Mouse (Mus musculus): ENCODE results near the gene Igdcc3. TPM values are rescaled to one million over a fixed set of nuclear protein-coding genes. Genes with fewer than 3 reads are reported as not detected.

Igdcc3 gene
- total and polyA plus RNA-seq, 2 experiments from 2014 or later, result 6.2 to 6.3 TPM

- Histone ChIP-seq H3K27me3 (ENCODE audit: insufficient read depth, low read length) (no peaks in the 10 kb centered on the region), H3K9me3 (ENCODE audit: low read length) (no peaks in the 10 kb centered on the region), H3K4me2 (ENCODE audit: low read depth, low read length) (no peak overlapping the region), H3K4me3 (ENCODE audit: low read length) (no peak overlapping the region), H3K9ac (replicated peaks; ENCODE audit: low read length) (no peak overlapping the region), H3K36me3 (ENCODE audit: insufficient read depth, low read length) (0 out of 2 replicates have a peak, but pooled peaks cover 21% of the 10 kb centered on the region), H3K27ac (no peak overlapping the region), H3K4me1 (ENCODE audit: insufficient read depth, low read length) (no peaks in the 10 kb centered on the region)
- TF ChIP-seq CTCF (IDR thresholded peaks at IDR 0.05; ENCODE audit: low read depth), result no peak
- no peak for DNase-seq (ENCODE audit: low spot score)
- ATAC-seq, result no peak
- WGBS, result 65% methylated on average over 2 of the region's 2 CpGs
Measured at GRCm38 (mm10) chr9:65117516-65117915, 23.5 kb upstream of the Igdcc3 start.

DNA sequence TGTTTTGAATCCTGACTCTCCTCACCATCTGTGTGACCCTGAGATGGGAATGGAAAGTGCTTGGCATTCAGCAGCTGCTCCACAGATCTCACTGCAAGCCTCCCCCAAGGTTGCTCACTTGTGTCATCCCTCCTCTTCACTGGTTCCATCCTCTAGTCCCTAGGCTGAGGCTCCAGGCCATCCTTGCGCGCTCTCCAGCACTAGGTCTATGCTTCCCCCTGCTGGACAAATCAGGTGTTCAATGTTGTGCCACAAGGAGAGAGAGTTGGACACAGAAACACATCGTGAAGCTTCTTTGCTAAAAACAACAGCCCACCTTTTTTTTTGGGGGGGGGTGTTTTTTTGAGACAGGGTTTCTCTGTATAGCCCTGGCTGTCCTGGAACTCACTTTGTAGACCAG is 20.1 kb upstream of the Igdcc3 start:
- no peaks in the 10 kb centered on the region for H3K4me1 ChIP-seq (ENCODE audit: insufficient read depth, low read length)
- ATAC-seq (peak; percentile 41; the same call in 1 of the 2 replicates), DNase-seq (ENCODE audit: low spot score) (peak; percentile 88)
- H3K4me3 ChIP-seq (ENCODE audit: low read length), result no peak overlapping the region
- 12% methylated on average over 3 of the region's 3 CpGs for WGBS
- no peak overlapping the region for H3K27ac ChIP-seq
- H3K9me3 ChIP-seq (ENCODE audit: low read length), result no peaks in the 10 kb centered on the region
- H3K4me2 ChIP-seq (ENCODE audit: low read depth, low read length), result no peak overlapping the region
- H3K36me3 ChIP-seq (ENCODE audit: insufficient read depth, low read length), result peaks cover 23% of the 10 kb centered on the region; the same call in 1 of the 2 replicates
- no peak overlapping the region for H3K9ac ChIP-seq (replicated peaks; ENCODE audit: low read length)
- H3K27me3 ChIP-seq (ENCODE audit: insufficient read depth, low read length), result no peaks in the 10 kb centered on the region
- TF ChIP-seq CTCF (IDR thresholded peaks at IDR 0.05; ENCODE audit: low read depth), result peak; percentile 93

DNA sequence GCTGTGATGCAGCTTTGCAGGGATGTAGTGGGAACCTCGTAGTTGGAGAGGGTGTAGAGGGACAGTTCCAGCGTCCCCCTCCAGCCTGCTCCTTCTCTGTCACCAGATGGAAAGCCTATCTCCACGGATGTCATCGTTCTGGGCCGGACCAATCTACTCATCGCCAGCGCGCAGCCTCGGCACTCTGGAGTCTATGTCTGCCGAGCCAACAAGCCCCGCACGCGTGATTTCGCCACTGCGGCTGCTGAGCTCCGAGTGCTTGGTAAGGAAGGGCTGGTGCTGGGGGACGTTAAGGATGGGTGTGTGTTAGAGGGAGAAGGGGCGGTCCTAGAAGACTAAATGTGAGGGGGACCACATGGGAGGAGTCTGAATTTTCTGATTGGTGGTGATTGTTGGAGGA is 18.4 kb upstream of the Igdcc3 start:
- no peak overlapping the region for H3K27ac ChIP-seq
- 23% methylated on average over 18 of the region's 18 CpGs for WGBS
- H3K4me3 ChIP-seq (ENCODE audit: low read length), result no peak overlapping the region
- TF ChIP-seq CTCF (IDR thresholded peaks at IDR 0.05; ENCODE audit: low read depth), result no peak
- H3K4me2 ChIP-seq (ENCODE audit: low read depth, low read length), result no peak overlapping the region
- peaks cover 21% of the 10 kb centered on the region; the same call in 1 of the 2 replicates for H3K36me3 ChIP-seq (ENCODE audit: insufficient read depth, low read length)
- H3K9me3 ChIP-seq (ENCODE audit: low read length), result no peaks in the 10 kb centered on the region
- no peaks in the 10 kb centered on the region for H3K4me1 ChIP-seq (ENCODE audit: insufficient read depth, low read length)
- H3K9ac ChIP-seq (replicated peaks; ENCODE audit: low read length), result no peak overlapping the region
- no peaks in the 10 kb centered on the region for H3K27me3 ChIP-seq (ENCODE audit: insufficient read depth, low read length)
- ATAC-seq (peak; percentile 46), DNase-seq (ENCODE audit: low spot score) (peak; percentile 62)

- peak; percentile 57 for ATAC-seq
- H3K27ac ChIP-seq, result no peak overlapping the region
- H3K9me3 ChIP-seq (ENCODE audit: low read length), result no peaks in the 10 kb centered on the region
- H3K4me2 ChIP-seq (ENCODE audit: low read depth, low read length), result peak overlapping the region; percentile 51
- H3K36me3 ChIP-seq (ENCODE audit: insufficient read depth, low read length), result peaks cover 10% of the 10 kb centered on the region; the same call in 1 of the 2 replicates
- no peak overlapping the region; the same call in 1 of the 2 replicates for H3K9ac ChIP-seq (replicated peaks; ENCODE audit: low read length)
- peak overlapping the region; percentile 23 for H3K4me3 ChIP-seq (ENCODE audit: low read length)
- TF ChIP-seq CTCF (IDR thresholded peaks at IDR 0.05; ENCODE audit: low read depth), result peak; percentile 77
- no peaks in the 10 kb centered on the region for H3K27me3 ChIP-seq (ENCODE audit: insufficient read depth, low read length)
- DNase-seq (ENCODE audit: low spot score), result peak; percentile 76
- H3K4me1 ChIP-seq (ENCODE audit: insufficient read depth, low read length), result no peaks in the 10 kb centered on the region
- 7% methylated on average over 48 of the region's 48 CpGs for whole genome bisulfite sequencing
Measured at GRCm38 (mm10) chr9:65123552-65124168, 17.3 kb upstream of the Igdcc3 start.

DNA sequence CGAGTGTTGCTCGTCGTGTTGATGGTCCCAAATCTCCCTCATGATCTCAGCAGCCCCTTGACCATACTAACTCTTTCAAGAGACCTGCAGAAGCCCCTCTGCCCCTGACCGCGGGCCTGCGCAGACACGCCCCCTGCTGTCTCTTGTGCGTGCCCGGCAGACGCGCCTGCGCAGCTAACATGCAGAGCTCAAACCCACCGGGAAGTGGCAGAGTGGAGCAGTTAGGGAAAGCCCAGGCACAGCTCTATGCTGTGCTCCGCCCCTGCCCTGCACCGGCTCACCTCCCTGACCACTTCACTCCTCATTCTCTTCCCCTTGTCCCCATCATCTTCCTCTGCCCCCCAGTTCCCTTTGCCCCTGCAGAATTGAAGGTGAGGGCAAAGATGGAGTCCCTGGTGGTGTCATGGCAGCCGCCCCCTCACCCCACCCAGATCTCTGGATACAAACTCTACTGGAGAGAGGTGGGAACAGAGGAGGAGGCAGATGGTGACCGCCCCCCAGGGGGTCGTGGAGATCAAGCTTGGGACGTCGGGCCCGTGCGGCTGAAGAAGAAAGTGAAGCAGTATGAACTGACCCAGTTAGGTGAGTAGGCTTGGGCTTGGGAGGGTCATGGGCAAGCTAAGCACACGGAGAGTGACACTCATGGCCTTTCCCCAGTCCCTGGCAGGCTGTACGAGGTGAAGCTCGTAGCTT is 12.7 kb upstream of the Igdcc3 start:
- DNase-seq (ENCODE audit: low spot score) (peak; percentile 64), ATAC-seq (0 out of 2 replicates have a peak, but pooled peaks have one; percentile 39)
- no peak overlapping the region for H3K9ac ChIP-seq (replicated peaks; ENCODE audit: low read length)
- H3K27ac ChIP-seq, result no peak overlapping the region
- H3K4me1 ChIP-seq (ENCODE audit: insufficient read depth, low read length), result no peaks in the 10 kb centered on the region
- 18% methylated on average over 25 of the region's 25 CpGs for WGBS
- H3K27me3 ChIP-seq (ENCODE audit: insufficient read depth, low read length), result no peaks in the 10 kb centered on the region
- H3K9me3 ChIP-seq (ENCODE audit: low read length), result no peaks in the 10 kb centered on the region
- no peak overlapping the region for H3K4me3 ChIP-seq (ENCODE audit: low read length)
- peak; percentile 70 for TF ChIP-seq CTCF (IDR thresholded peaks at IDR 0.05; ENCODE audit: low read depth)
- peaks cover 17% of the 10 kb centered on the region; the same call in 1 of the 2 replicates for H3K36me3 ChIP-seq (ENCODE audit: insufficient read depth, low read length)
- H3K4me2 ChIP-seq (ENCODE audit: low read depth, low read length), result no peak overlapping the region

- no peak for DNase-seq (ENCODE audit: low spot score)
- no peaks in the 10 kb centered on the region for H3K4me1 ChIP-seq (ENCODE audit: insufficient read depth, low read length)
- no peaks in the 10 kb centered on the region for H3K27me3 ChIP-seq (ENCODE audit: insufficient read depth, low read length)
- H3K9ac ChIP-seq (replicated peaks; ENCODE audit: low read length), result no peak overlapping the region
- peaks cover 15% of the 10 kb centered on the region; the same call in 1 of the 2 replicates for H3K36me3 ChIP-seq (ENCODE audit: insufficient read depth, low read length)
- H3K4me2 ChIP-seq (ENCODE audit: low read depth, low read length), result no peak overlapping the region
- H3K4me3 ChIP-seq (ENCODE audit: low read length), result no peak overlapping the region
- H3K27ac ChIP-seq, result no peak overlapping the region
- H3K9me3 ChIP-seq (ENCODE audit: low read length), result no peaks in the 10 kb centered on the region
- ATAC-seq, result no peak
- TF ChIP-seq CTCF (IDR thresholded peaks at IDR 0.05; ENCODE audit: low read depth), result no peak
- 82% methylated on average over 5 of the region's 5 CpGs for WGBS
Measured at GRCm38 (mm10) chr9:65131717-65132116, 9.3 kb upstream of the Igdcc3 start.
